Mouse (Mus musculus) c-Kit-positive CD71-positive TER-119-negative erythroid progenitor cells, embryonic 14.5 days (primary cell): ENCODE results near the gene Col11a1.

ENCODE experiments used
- DNase-seq: peaks from one replicate; pipeline ENCODE4 v3.0.0-alpha.2; 2013; ENCODE audit warnings: low read depth

The Col11a1 gene

GRCm38 (mm10) chr3:114029971-114030635 is at the start of gene Col11a1:
TSS of gene Col11a1 (plus strand) at chr3:114030540.
- DNase-seq, result no peak

GRCm38 (mm10) chr3:113990936-113991335 is 39.4 kb upstream of the Col11a1 start:
- DNase-seq, result no peak

GRCm38 (mm10) chr3:114030886-114031285 is 546 bp downstream of the Col11a1 start:
- DNase-seq, result no peak

GRCm38 (mm10) chr3:114031351-114032213 is 1.2 kb downstream of the Col11a1 start:
- no peak for DNase-seq

DNA sequence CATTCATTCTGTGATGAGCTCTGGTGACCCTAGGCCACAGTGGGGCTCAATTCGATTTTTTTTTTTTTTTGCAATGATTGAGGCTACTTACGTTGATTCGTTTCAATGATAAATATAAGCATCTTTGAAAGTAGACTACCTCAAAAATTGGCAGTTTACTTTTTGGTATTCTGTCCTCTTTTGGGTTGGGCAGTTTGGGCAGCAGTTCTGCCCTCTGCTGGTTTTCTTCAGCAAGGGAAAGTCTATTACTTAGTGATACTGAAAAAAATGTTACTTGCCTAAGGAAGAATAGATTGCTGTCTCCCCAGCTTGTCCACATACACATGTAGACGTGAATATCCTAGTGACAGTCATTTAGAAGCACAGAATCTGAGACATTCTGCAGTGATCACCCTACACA is 2.0 kb downstream of the Col11a1 start:
- DNase-seq, result no peak

GRCm38 (mm10) chr3:114052406-114052805 is 22.1 kb downstream of the Col11a1 start:
- no peak for DNase-seq

DNA sequence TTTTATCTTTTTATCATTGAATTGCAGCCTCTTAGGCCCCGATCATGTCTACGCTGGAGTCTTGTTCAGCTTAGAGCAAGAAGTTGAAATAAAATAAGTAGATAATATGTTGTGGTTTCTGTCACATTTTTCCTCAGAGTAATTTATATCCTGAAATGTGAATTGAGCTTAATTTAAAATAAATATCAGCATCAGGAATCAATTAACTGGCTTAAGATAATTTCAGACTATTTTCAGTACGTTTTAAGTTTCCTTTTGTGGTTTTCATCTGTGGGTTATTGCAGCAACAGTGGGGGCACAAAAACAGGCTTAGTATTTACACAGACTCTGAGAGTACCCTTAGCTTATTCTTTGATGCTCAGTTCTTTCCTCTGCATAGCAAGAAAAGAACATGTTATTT is 23.2 kb downstream of the Col11a1 start:
- no peak for DNase-seq

GRCm38 (mm10) chr3:114065123-114065522 is 34.8 kb downstream of the Col11a1 start:
- DNase-seq, result no peak

DNA sequence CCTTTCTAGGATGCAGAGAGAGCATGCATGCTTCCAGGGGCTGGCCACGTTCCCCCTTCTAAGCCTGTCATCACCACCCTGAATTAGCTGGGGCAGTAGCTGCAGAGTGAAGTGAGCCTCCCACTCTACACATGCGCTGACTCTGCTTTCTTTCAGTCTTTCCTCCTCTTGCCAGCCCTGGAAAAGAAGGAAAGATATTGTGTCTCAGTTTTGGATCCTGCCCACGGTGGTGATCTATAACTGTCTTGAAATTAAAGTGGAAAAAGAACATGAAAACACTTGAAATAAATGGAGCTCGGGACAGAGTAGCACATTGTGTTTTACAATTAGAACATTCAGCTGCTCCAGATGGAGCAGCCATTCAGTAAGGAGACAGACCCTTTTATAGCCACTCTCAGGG is 35.2 kb downstream of the Col11a1 start:
- no peak for DNase-seq

GRCm38 (mm10) chr3:114099335-114099734 is 69.0 kb downstream of the Col11a1 start:
- DNase-seq, result no peak

DNA sequence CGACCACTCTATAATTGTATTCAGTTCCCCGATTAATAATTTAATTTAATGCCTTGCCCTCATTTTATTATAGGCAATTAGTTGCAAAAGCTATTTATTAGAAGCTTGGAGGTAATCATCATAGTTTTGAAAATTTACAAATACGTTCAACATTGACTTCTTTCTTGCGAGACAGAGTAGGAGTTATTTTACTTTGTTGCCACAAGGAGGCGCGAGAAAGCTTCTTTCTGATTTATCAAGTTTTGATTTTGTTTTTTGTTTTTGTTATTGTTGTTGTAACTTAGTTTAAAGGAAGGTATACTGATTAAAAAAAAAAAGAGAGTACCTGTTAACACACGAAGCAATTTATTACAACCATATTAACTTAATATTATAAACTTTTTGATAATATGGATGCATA is 76.8 kb downstream of the Col11a1 start:
- peak; percentile 1 for DNase-seq

GRCm38 (mm10) chr3:114147140-114147539 is 116.8 kb downstream of the Col11a1 start:
- DNase-seq, result no peak

GRCm38 (mm10) chr3:114197964-114198750 is 167.8 kb downstream of the Col11a1 start:
- no peak for DNase-seq

DNA sequence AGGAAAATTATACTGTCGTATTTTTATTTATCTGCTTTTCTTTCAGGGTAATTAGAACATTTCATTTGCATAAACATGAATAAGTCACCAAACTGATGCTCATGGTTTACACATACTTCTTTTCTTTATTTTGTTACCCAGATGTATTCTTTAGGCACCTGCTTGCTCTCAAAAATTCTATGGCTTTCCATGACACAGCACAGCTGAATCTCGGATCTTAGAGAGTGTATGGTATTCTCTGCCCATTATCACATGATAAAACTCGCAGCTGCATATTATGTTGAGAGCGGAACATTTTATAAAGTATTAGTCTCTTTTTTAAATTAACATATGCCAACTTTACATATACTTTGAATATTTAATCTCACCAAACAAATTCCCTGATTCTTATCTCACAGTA is 181.9 kb downstream of the Col11a1 start:
- DNase-seq, result no peak

DNA sequence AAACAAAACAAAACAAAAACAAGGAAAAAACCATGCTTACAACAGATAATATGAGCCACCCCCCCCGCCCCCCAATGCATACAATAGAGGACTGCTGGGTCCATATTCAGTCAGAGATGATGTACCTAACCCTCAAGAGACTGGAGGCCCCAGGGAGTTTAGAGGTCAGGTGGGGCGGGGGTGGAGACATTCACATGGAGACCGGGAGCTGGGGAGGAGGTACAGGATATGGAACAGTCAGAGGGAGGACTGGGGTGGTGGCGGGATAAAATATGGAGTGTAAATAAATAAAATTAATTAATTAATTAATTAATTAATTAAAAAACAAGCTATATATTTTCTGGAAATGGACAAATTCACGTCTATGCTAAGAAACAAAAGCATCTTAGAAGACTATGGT is 185.8 kb downstream of the Col11a1 start:
- no peak for DNase-seq

DNA sequence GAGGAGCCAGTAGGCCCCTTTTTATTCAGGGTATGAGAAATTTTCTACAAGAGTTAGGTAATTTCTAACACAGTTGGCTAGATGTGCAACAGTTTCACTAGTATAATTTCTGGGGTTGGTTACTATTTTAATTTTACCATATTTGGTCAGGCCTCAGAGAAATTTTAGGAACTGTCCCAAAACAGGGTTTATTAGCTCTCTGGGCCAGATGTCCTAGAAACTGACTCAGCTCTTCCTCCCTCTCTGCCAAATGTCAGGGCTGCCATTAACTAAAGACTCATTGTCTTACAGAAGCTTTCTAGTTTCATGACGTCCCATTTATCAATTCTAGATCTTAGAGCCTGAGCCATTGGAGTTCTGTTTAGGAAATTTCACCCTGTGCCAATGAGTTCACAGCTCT is 199.2 kb downstream of the Col11a1 start:
- no peak for DNase-seq
